Mouse (Mus musculus): ENCODE measurements around the gene Vps26c. TPM values are rescaled to one million over a fixed set of nuclear protein-coding genes. Genes with fewer than 3 reads are reported as not detected.

Gene Vps26c
- polyA plus RNA-seq, 1 experiment from 2014 or later: 43.6 TPM

GRCm38 (mm10) chr16:94567751-94568150 is 41.1 kb upstream of the Vps26c start:
- H3K4me1 ChIP-seq: peaks cover 34% of the 10 kb centered on the region
- peak overlapping the region; percentile 89; the same call in 1 of the 2 replicates for H3K9ac ChIP-seq
- peak overlapping the region; percentile 100; the same call in 1 of the 2 replicates for H3K27ac ChIP-seq (replicated peaks)
- peak overlapping the region; percentile 68 for H3K4me2 ChIP-seq
- WGBS: 52% methylated on average over 5 of the region's 5 CpGs
- H3K36me3 ChIP-seq: no peaks in the 10 kb centered on the region
- no peaks in the 10 kb centered on the region for H3K27me3 ChIP-seq (replicated peaks)
- ATAC-seq (ENCODE audit: extremely low read depth, insufficient number of reproducible peaks, low FRiP score, low TSS enrichment): no peak
- peaks cover 2% of the 10 kb centered on the region; the same call in 1 of the 2 replicates for H3K9me3 ChIP-seq
- 0 out of 2 replicates have a peak overlapping the region, but pooled peaks have one; percentile 99 for H3K4me3 ChIP-seq

- WGBS: 83% methylated on average over 11 of the region's 11 CpGs
- Histone ChIP-seq H3K4me2 (no peak overlapping the region), H3K4me1 (peaks cover 27% of the 10 kb centered on the region), H3K36me3 (no peaks in the 10 kb centered on the region), H3K4me3 (no peak overlapping the region), H3K9me3 (peaks cover 2% of the 10 kb centered on the region; the same call in 1 of the 2 replicates), H3K9ac (no peak overlapping the region), H3K27ac (replicated peaks) (no peak overlapping the region), H3K27me3 (replicated peaks) (no peaks in the 10 kb centered on the region)
- ATAC-seq (ENCODE audit: extremely low read depth, insufficient number of reproducible peaks, low FRiP score, low TSS enrichment): no peak
Measured at GRCm38 (mm10) chr16:94566834-94567585, 40.4 kb upstream of the Vps26c start.

- H3K9ac ChIP-seq: peak overlapping the region; percentile 16; the same call in 1 of the 2 replicates
- peaks cover 2% of the 10 kb centered on the region; the same call in 1 of the 2 replicates for H3K9me3 ChIP-seq
- WGBS: 55% methylated on average over 8 of the region's 8 CpGs
- peaks cover 20% of the 10 kb centered on the region for H3K4me1 ChIP-seq
- H3K27ac ChIP-seq (replicated peaks): 0 out of 2 replicates have a peak overlapping the region, but pooled peaks have one; percentile 10
- H3K27me3 ChIP-seq (replicated peaks): no peaks in the 10 kb centered on the region
- ATAC-seq (ENCODE audit: extremely low read depth, insufficient number of reproducible peaks, low FRiP score, low TSS enrichment): no peak
- no peaks in the 10 kb centered on the region for H3K36me3 ChIP-seq
- no peak overlapping the region for H3K4me3 ChIP-seq
- no peak overlapping the region for H3K4me2 ChIP-seq
Measured at GRCm38 (mm10) chr16:94566124-94566523, 39.5 kb upstream of the Vps26c start.

GRCm38 (mm10) chr16:94560618-94561017 is 34.0 kb upstream of the Vps26c start:
- no peak overlapping the region for H3K4me3 ChIP-seq
- no peak for ATAC-seq (ENCODE audit: extremely low read depth, insufficient number of reproducible peaks, low FRiP score, low TSS enrichment)
- 46% methylated on average over 5 of the region's 5 CpGs for WGBS
- H3K27ac ChIP-seq (replicated peaks): peak overlapping the region; percentile 81
- peaks cover 2% of the 10 kb centered on the region; the same call in 1 of the 2 replicates for H3K9me3 ChIP-seq
- H3K9ac ChIP-seq: no peak overlapping the region
- H3K27me3 ChIP-seq (replicated peaks): no peaks in the 10 kb centered on the region
- peaks cover 27% of the 10 kb centered on the region for H3K4me1 ChIP-seq
- no peaks in the 10 kb centered on the region for H3K36me3 ChIP-seq
- no peak overlapping the region for H3K4me2 ChIP-seq

- 49% methylated on average over 7 of the region's 7 CpGs for WGBS
- no peak for ATAC-seq (ENCODE audit: extremely low read depth, insufficient number of reproducible peaks, low FRiP score, low TSS enrichment)
- no peaks in the 10 kb centered on the region for H3K36me3 ChIP-seq
- no peaks in the 10 kb centered on the region for H3K27me3 ChIP-seq (replicated peaks)
- peak overlapping the region; percentile 39 for H3K4me2 ChIP-seq
- peaks cover 2% of the 10 kb centered on the region; the same call in 1 of the 2 replicates for H3K9me3 ChIP-seq
- H3K4me3 ChIP-seq: no peak overlapping the region
- no peak overlapping the region for H3K9ac ChIP-seq
- H3K4me1 ChIP-seq: peaks cover 24% of the 10 kb centered on the region
- peak overlapping the region; percentile 81 for H3K27ac ChIP-seq (replicated peaks)
Measured at GRCm38 (mm10) chr16:94559782-94560181, 33.2 kb upstream of the Vps26c start.

GRCm38 (mm10) chr16:94559282-94559681 is 32.7 kb upstream of the Vps26c start:
- H3K4me3 ChIP-seq: no peak overlapping the region
- ATAC-seq (ENCODE audit: extremely low read depth, insufficient number of reproducible peaks, low FRiP score, low TSS enrichment): no peak

GRCm38 (mm10) chr16:94556228-94556627 is 29.6 kb upstream of the Vps26c start:
- Histone ChIP-seq H3K9ac (no peak overlapping the region), H3K27ac (replicated peaks) (no peak overlapping the region), H3K4me2 (no peak overlapping the region), H3K4me1 (peaks cover 31% of the 10 kb centered on the region), H3K4me3 (no peak overlapping the region), H3K9me3 (no peaks in the 10 kb centered on the region), H3K27me3 (replicated peaks) (no peaks in the 10 kb centered on the region), H3K36me3 (no peaks in the 10 kb centered on the region)
- 88% methylated on average over 5 of the region's 5 CpGs for WGBS
- no peak for ATAC-seq (ENCODE audit: extremely low read depth, insufficient number of reproducible peaks, low FRiP score, low TSS enrichment)

More at GRCm38 (mm10) chr16:94559282-94559681, 32.7 kb upstream of the Vps26c start:
- Histone ChIP-seq H3K27me3 (replicated peaks) (no peaks in the 10 kb centered on the region), H3K4me2 (peak overlapping the region; percentile 39), H3K9ac (no peak overlapping the region), H3K27ac (replicated peaks) (peak overlapping the region; percentile 81), H3K9me3 (peaks cover 2% of the 10 kb centered on the region; the same call in 1 of the 2 replicates), H3K36me3 (no peaks in the 10 kb centered on the region), H3K4me1 (peaks cover 24% of the 10 kb centered on the region)
- 16% methylated on average over 7 of the region's 7 CpGs for WGBS

GRCm38 (mm10) chr16:94555346-94555745 is 28.7 kb upstream of the Vps26c start:
- peaks cover 27% of the 10 kb centered on the region for H3K4me1 ChIP-seq
- no peak overlapping the region for H3K4me2 ChIP-seq
- no peak overlapping the region for H3K4me3 ChIP-seq
- no peak overlapping the region for H3K9ac ChIP-seq
- H3K9me3 ChIP-seq: no peaks in the 10 kb centered on the region
- ATAC-seq (ENCODE audit: extremely low read depth, insufficient number of reproducible peaks, low FRiP score, low TSS enrichment): no peak
- no peak overlapping the region for H3K27ac ChIP-seq (replicated peaks)
- 71% methylated on average over 7 of the region's 7 CpGs for WGBS
- H3K27me3 ChIP-seq (replicated peaks): no peaks in the 10 kb centered on the region
- no peaks in the 10 kb centered on the region for H3K36me3 ChIP-seq

- Histone ChIP-seq H3K4me3 (no peak overlapping the region), H3K9me3 (no peaks in the 10 kb centered on the region), H3K36me3 (no peaks in the 10 kb centered on the region), H3K4me2 (no peak overlapping the region), H3K27me3 (replicated peaks) (no peaks in the 10 kb centered on the region), H3K9ac (no peak overlapping the region), H3K4me1 (peaks cover 8% of the 10 kb centered on the region), H3K27ac (replicated peaks) (no peak overlapping the region)
- ATAC-seq (ENCODE audit: extremely low read depth, insufficient number of reproducible peaks, low FRiP score, low TSS enrichment): no peak
Measured at GRCm38 (mm10) chr16:94551934-94552333, 25.3 kb upstream of the Vps26c start.

- Histone ChIP-seq H3K27ac (replicated peaks) (no peak overlapping the region), H3K4me1 (peaks cover 13% of the 10 kb centered on the region), H3K4me3 (no peak overlapping the region), H3K36me3 (no peaks in the 10 kb centered on the region), H3K27me3 (replicated peaks) (no peaks in the 10 kb centered on the region), H3K4me2 (no peak overlapping the region), H3K9me3 (no peaks in the 10 kb centered on the region), H3K9ac (no peak overlapping the region)
- ATAC-seq (ENCODE audit: extremely low read depth, insufficient number of reproducible peaks, low FRiP score, low TSS enrichment): no peak
- 58% methylated on average over 10 of the region's 10 CpGs for WGBS
Measured at GRCm38 (mm10) chr16:94549813-94550212, 23.2 kb upstream of the Vps26c start.

GRCm38 (mm10) chr16:94545781-94546562 is 19.3 kb upstream of the Vps26c start:
- 48% methylated on average over 8 of the region's 8 CpGs for WGBS
- Histone ChIP-seq H3K4me1 (peaks cover 15% of the 10 kb centered on the region), H3K9me3 (no peaks in the 10 kb centered on the region), H3K36me3 (no peaks in the 10 kb centered on the region), H3K27ac (replicated peaks) (no peak overlapping the region), H3K9ac (no peak overlapping the region), H3K4me3 (no peak overlapping the region), H3K27me3 (replicated peaks) (no peaks in the 10 kb centered on the region), H3K4me2 (no peak overlapping the region)
- no peak for ATAC-seq (ENCODE audit: extremely low read depth, insufficient number of reproducible peaks, low FRiP score, low TSS enrichment)
